In genomic region chr7:18511479-18511878, GRCm38 (mm10) we compare ENCODE assay signal across 14 mouse cellular contexts. TPM values are rescaled to one million over a fixed set of nuclear protein-coding genes. Genes with fewer than 3 reads are reported as not detected.
DNase-seq lines count a peak whose midpoint lies in the region; ATAC-seq and TF ChIP-seq lines count a peak whose summit lies in the region.
"Had no signal": no experiment of that assay in that cellular context is flagged by ENCODE, and none has a peak within 500 bp of the region (broad histone marks: within the 10 kb centered on the region; RNA-seq: fewer than 3 reads in every experiment).

No protein-coding gene starts in this region.

- H3K4me1 ChIP-seq in hindbrain, embryonic 10.5 days (replicated peaks), result no peaks in the 10 kb centered on the region
- no peaks in the 10 kb centered on the region for H3K4me1 ChIP-seq in hindbrain, embryonic 14.5 days (replicated peaks; ENCODE audit: control insufficient read depth, insufficient read depth, low read length)
- H3K4me1 ChIP-seq in midbrain, postnatal 0 days (ENCODE audit: insufficient read depth, low read length), result no peaks in the 10 kb centered on the region
- H3K4me1 ChIP-seq: midbrain, embryonic 12.5 days had no signal

- TF ChIP-seq CTCF in midbrain, postnatal 0 days (IDR thresholded peaks at IDR 0.05), result peak; percentile 51

- no peaks in the 10 kb centered on the region for H3K27me3 ChIP-seq in hindbrain, embryonic 10.5 days (ENCODE audit: insufficient read depth, poor library complexity, severe bottlenecking)
- H3K27me3 ChIP-seq in hindbrain, embryonic 14.5 days (ENCODE audit: control insufficient read depth, insufficient read depth, low read length), result no peaks in the 10 kb centered on the region
- H3K27me3 ChIP-seq in midbrain, postnatal 0 days (ENCODE audit: insufficient read depth, low read length), result no peaks in the 10 kb centered on the region
- H3K27me3 ChIP-seq: midbrain, embryonic 12.5 days had no signal

- peak; percentile 42 for DNase-seq in hindbrain, embryonic 10.5 days (ENCODE audit: low spot score)
- DNase-seq in hindbrain, embryonic 14.5 days (ENCODE audit: low spot score), result no peak
- DNase-seq in ovary, postnatal 14 days (ENCODE audit: low spot score), result peak; percentile 4
- DNase-seq in ovary, postnatal 10 days (ENCODE audit: low spot score), result no peak
- peak; percentile 53 for DNase-seq in embryo, embryonic 10.5 days (ENCODE audit: low spot score)
- DNase-seq in midbrain, postnatal 0 days (ENCODE audit: low spot score), result no peak
- no peak for DNase-seq in gastrocnemius, postnatal 10 days
- DNase-seq: right cerebral cortex, adult 18-20 months; thymus, postnatal 14 days had no signal

- H3K27ac ChIP-seq in hindbrain, embryonic 10.5 days, result no peak overlapping the region
- H3K27ac ChIP-seq in hindbrain, embryonic 14.5 days, result no peak overlapping the region
- no peak overlapping the region for H3K27ac ChIP-seq in midbrain, postnatal 0 days (ENCODE audit: low read depth, low read length)
- H3K27ac ChIP-seq: midbrain, embryonic 12.5 days had no signal

- no peak overlapping the region for H3K4me2 ChIP-seq in hindbrain, embryonic 14.5 days (replicated peaks)
- H3K4me2 ChIP-seq in midbrain, postnatal 0 days (ENCODE audit: low read depth, low read length, poor library complexity, severe bottlenecking), result no peak overlapping the region
- H3K4me2 ChIP-seq: midbrain, embryonic 12.5 days had no signal

- ATAC-seq in hindbrain, embryonic 14.5 days (ENCODE audit: low FRiP score), result no peak
- no peak for ATAC-seq in midbrain, postnatal 0 days (ENCODE audit: low FRiP score)
- no peak for ATAC-seq in monocyte, adult 5-6 weeks (replicated peaks; ENCODE audit: insufficient number of reproducible peaks, low FRiP score, low TSS enrichment, poor library complexity, severe bottlenecking)

- no peaks in the 10 kb centered on the region for H3K36me3 ChIP-seq in hindbrain, embryonic 10.5 days
- no peaks in the 10 kb centered on the region for H3K36me3 ChIP-seq in hindbrain, embryonic 14.5 days (replicated peaks; ENCODE audit: control insufficient read depth, insufficient read depth)
- H3K36me3 ChIP-seq in midbrain, postnatal 0 days (ENCODE audit: insufficient read depth, low read length), result no peaks in the 10 kb centered on the region
- H3K36me3 ChIP-seq: midbrain, embryonic 12.5 days had no signal

- WGBS in hindbrain, embryonic 10.5 days, result 23% methylated on average over 9 of the region's 9 CpGs
- WGBS in hindbrain, embryonic 14.5 days, result 14% methylated on average over 9 of the region's 9 CpGs
- WGBS in midbrain, postnatal 0 days, result 23% methylated on average over 9 of the region's 9 CpGs

- no peak overlapping the region for H3K9ac ChIP-seq in hindbrain, embryonic 14.5 days
- no peak overlapping the region for H3K9ac ChIP-seq in midbrain, postnatal 0 days (replicated peaks; ENCODE audit: low read length, poor library complexity, severe bottlenecking)
- H3K9ac ChIP-seq: midbrain, embryonic 12.5 days had no signal

- no peak overlapping the region for H3K4me3 ChIP-seq in hindbrain, embryonic 10.5 days
- H3K4me3 ChIP-seq in hindbrain, embryonic 14.5 days (replicated peaks; ENCODE audit: low read length), result no peak overlapping the region
- H3K4me3 ChIP-seq in midbrain, postnatal 0 days (ENCODE audit: low read depth, low read length), result no peak overlapping the region
- H3K4me3 ChIP-seq: midbrain, embryonic 12.5 days had no signal

- H3K9me3 ChIP-seq in hindbrain, embryonic 10.5 days, result no peaks in the 10 kb centered on the region
- H3K9me3 ChIP-seq in hindbrain, embryonic 14.5 days (ENCODE audit: control insufficient read depth, low read length), result no peaks in the 10 kb centered on the region
- no peaks in the 10 kb centered on the region for H3K9me3 ChIP-seq in midbrain, postnatal 0 days (ENCODE audit: low read length)

RNA-seq across cellular contexts. Expression of gene Psg25, which starts 20.6 kb away (rescaled TPM):
- polyA plus RNA-seq in hindbrain, embryonic 10.5 days (2016; fragmentation: Nextera tagmentation; extraction: Ambion mirVana), result not detected in 2 replicates
- not detected in 2 replicates for polyA plus RNA-seq in hindbrain, embryonic 14.5 days (2014; fragmentation: Nextera tagmentation; extraction: Ambion mirVana)
- total RNA-seq in midbrain, postnatal 0 days (2014; rRNA removed), result not detected in 2 replicates
- polyA plus RNA-seq in midbrain, postnatal 0 days (2015; fragmentation: Nextera tagmentation; extraction: Ambion mirVana), result not detected in 2 replicates
- total RNA-seq in gastrocnemius, postnatal 10 days (2021), result not detected
- not detected in 3 replicates for total RNA-seq in monocyte, adult 5-6 weeks (2017)
- total RNA-seq: ES-E14 had no signal
- polyA plus RNA-seq: gonadal fat pad, adult 2 months; midbrain, embryonic 12.5 days had no signal

RNA-seq across cellular contexts. Expression of gene Psg26, which starts 27.5 kb away (rescaled TPM):
- not detected in 2 replicates for polyA plus RNA-seq in hindbrain, embryonic 10.5 days (2016; fragmentation: Nextera tagmentation; extraction: Ambion mirVana)
- polyA plus RNA-seq in hindbrain, embryonic 14.5 days (2014; fragmentation: Nextera tagmentation; extraction: Ambion mirVana), result not detected in 2 replicates
- not detected in 2 replicates for total RNA-seq in midbrain, postnatal 0 days (2014; rRNA removed)
- not detected in 2 replicates for polyA plus RNA-seq in midbrain, postnatal 0 days (2015; fragmentation: Nextera tagmentation; extraction: Ambion mirVana)
- not detected for total RNA-seq in gastrocnemius, postnatal 10 days (2021)
- total RNA-seq in monocyte, adult 5-6 weeks (2017), result not detected in 3 replicates
- total RNA-seq: ES-E14 had no signal
- polyA plus RNA-seq: gonadal fat pad, adult 2 months; limb, embryonic 14.5 days; midbrain, embryonic 12.5 days had no signal

RNA-seq across cellular contexts. Expression of gene Psg27, which starts 55.6 kb away (rescaled TPM):
- not detected in 2 replicates for polyA plus RNA-seq in hindbrain, embryonic 10.5 days (2016; fragmentation: Nextera tagmentation; extraction: Ambion mirVana)
- not detected in 2 replicates for polyA plus RNA-seq in hindbrain, embryonic 14.5 days (2014; fragmentation: Nextera tagmentation; extraction: Ambion mirVana)
- not detected in 2 replicates for total RNA-seq in midbrain, postnatal 0 days (2014; rRNA removed)
- polyA plus RNA-seq in midbrain, postnatal 0 days (2015; fragmentation: Nextera tagmentation; extraction: Ambion mirVana), result not detected in 2 replicates
- not detected for total RNA-seq in gastrocnemius, postnatal 10 days (2021)
- not detected in 3 replicates for total RNA-seq in monocyte, adult 5-6 weeks (2017)
- total RNA-seq: ES-E14 had no signal
- polyA plus RNA-seq: gonadal fat pad, adult 2 months; midbrain, embryonic 12.5 days had no signal

Comparison
In these comparisons a context has a peak if more than half of its experiments do, and no peak if none do; other contexts are left out.
1. DNase-seq: peak in hindbrain, embryonic 10.5 days (single experiment), ovary, postnatal 14 days (single experiment) and embryo, embryonic 10.5 days (single experiment); none in hindbrain, embryonic 14.5 days (single experiment), ovary, postnatal 10 days (single experiment), midbrain, postnatal 0 days (single experiment) and gastrocnemius, postnatal 10 days (single experiment).